Mouse (Mus musculus) megakaryocyte, embryonic 14.5 days (primary cell): Measurements from ENCODE around the gene Sec1.

Experiments
- FLI1 ChIP-seq: IDR thresholded peaks from 2 replicates; pipeline ENCODE4 v1.6.1; 2012; ENCODE audit warnings: low read length, inconsistent platforms, mixed read lengths
- GATA1 ChIP-seq: IDR thresholded peaks from 3 replicates; pipeline ENCODE4 v1.6.1; 2012; ENCODE audit warnings: mixed read lengths, low read length, inconsistent platforms, borderline replicate concordance

DNA sequence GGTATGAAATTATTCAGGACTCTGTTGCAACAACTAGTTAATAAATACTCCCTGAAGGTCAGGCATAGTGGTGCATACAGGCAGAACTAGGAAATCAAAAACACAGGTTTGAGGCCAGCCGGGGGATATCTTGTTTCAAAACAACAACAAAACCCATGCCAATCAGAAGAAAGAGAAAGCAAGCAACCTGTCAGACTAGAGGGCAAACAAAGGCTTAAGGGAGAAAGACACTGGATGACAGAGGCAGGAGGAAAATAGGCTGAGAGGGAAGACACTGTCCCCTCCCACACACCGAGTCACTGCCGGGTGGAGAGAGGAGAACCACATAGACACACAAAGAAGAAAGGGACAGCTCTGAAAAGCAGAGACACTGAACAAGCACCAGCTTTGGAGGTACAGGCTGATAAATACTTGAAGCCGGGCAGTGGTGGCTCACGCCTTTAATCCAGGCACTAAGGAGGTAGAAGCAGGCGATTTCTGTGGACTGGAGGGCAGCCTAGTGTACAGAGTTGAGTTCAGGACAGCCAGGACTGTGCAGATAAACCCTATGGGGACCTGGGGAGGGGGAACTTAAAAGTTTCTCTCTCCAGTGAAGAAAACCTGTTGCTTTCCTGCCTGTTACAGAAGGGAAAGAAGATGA, 19.8 kb upstream of the Sec1 start:
- TF ChIP-seq GATA1, result no peak
- TF ChIP-seq FLI1, result no peak
